Mouse (Mus musculus) G1E-ER4 (cell line): ENCODE measurements around the gene Arhgef39. TPM values are rescaled to one million over a fixed set of nuclear protein-coding genes. Genes with fewer than 3 reads are reported as not detected.

Experiments used
- GATA1 ChIP-seq: IDR thresholded peaks from one replicate; pipeline ENCODE4 v1.8.0; 2012; ENCODE audit warnings: low read length, inconsistent platforms
- polyA plus RNA-seq: library from polyadenylated mRNA; stranded (reverse); fragments of >175 nt; gene quantifications from 2 replicates; pipeline ENCODE4 v1.2.3, GENCODE M21; 2012

The Arhgef39 gene
- polyA plus RNA-seq: 14.1 and 17.4 TPM in 2 replicates

- no peak for TF ChIP-seq GATA1
These were observed at the start of gene Arhgef39 for GRCm38 (mm10) chr4:43499407-43500333. TSS of gene Arhgef39 (minus strand) at chr4:43499695.

GRCm38 (mm10) chr4:43549055-43549454, 49.6 kb upstream of the Arhgef39 start:
- TF ChIP-seq GATA1: no peak

- TF ChIP-seq GATA1: no peak
These were observed 47.7 kb upstream of the Arhgef39 start for GRCm38 (mm10) chr4:43547160-43547559.

- no peak for TF ChIP-seq GATA1
These were observed 47.0 kb upstream of the Arhgef39 start for GRCm38 (mm10) chr4:43546375-43547047.

- TF ChIP-seq GATA1: no peak
These were observed 42.5 kb upstream of the Arhgef39 start for GRCm38 (mm10) chr4:43542044-43542443.

- TF ChIP-seq GATA1: no peak
These were observed 36.5 kb upstream of the Arhgef39 start for GRCm38 (mm10) chr4:43536031-43536430.

GRCm38 (mm10) chr4:43535628-43536027, 36.1 kb upstream of the Arhgef39 start:
- no peak for TF ChIP-seq GATA1

GRCm38 (mm10) chr4:43533270-43533669, 33.8 kb upstream of the Arhgef39 start:
- no peak for TF ChIP-seq GATA1

- TF ChIP-seq GATA1: no peak
These were observed 31.1 kb upstream of the Arhgef39 start for GRCm38 (mm10) chr4:43530581-43530980.

GRCm38 (mm10) chr4:43530081-43530501, 30.6 kb upstream of the Arhgef39 start:
- TF ChIP-seq GATA1: no peak

GRCm38 (mm10) chr4:43528487-43528886, 29.0 kb upstream of the Arhgef39 start:
- no peak for TF ChIP-seq GATA1

GRCm38 (mm10) chr4:43527880-43528279, 28.4 kb upstream of the Arhgef39 start:
- TF ChIP-seq GATA1: no peak

GRCm38 (mm10) chr4:43519956-43520355, 20.5 kb upstream of the Arhgef39 start:
- TF ChIP-seq GATA1: no peak

GRCm38 (mm10) chr4:43519551-43519950, 20.1 kb upstream of the Arhgef39 start:
- TF ChIP-seq GATA1: no peak

GRCm38 (mm10) chr4:43515764-43516708, 16.5 kb upstream of the Arhgef39 start:
- TF ChIP-seq GATA1: no peak

- no peak for TF ChIP-seq GATA1
These were observed 14.3 kb upstream of the Arhgef39 start for GRCm38 (mm10) chr4:43513791-43514190.
